Mouse (Mus musculus) ovary, adult 18-20 months (tissue): ENCODE data around the gene Camk1.

Source experiments
- DNase-seq: peaks from one replicate; pipeline ENCODE4 v3.0.0; 2022; ENCODE audit warnings: low spot score, mixed read lengths

Gene Camk1

DNA sequence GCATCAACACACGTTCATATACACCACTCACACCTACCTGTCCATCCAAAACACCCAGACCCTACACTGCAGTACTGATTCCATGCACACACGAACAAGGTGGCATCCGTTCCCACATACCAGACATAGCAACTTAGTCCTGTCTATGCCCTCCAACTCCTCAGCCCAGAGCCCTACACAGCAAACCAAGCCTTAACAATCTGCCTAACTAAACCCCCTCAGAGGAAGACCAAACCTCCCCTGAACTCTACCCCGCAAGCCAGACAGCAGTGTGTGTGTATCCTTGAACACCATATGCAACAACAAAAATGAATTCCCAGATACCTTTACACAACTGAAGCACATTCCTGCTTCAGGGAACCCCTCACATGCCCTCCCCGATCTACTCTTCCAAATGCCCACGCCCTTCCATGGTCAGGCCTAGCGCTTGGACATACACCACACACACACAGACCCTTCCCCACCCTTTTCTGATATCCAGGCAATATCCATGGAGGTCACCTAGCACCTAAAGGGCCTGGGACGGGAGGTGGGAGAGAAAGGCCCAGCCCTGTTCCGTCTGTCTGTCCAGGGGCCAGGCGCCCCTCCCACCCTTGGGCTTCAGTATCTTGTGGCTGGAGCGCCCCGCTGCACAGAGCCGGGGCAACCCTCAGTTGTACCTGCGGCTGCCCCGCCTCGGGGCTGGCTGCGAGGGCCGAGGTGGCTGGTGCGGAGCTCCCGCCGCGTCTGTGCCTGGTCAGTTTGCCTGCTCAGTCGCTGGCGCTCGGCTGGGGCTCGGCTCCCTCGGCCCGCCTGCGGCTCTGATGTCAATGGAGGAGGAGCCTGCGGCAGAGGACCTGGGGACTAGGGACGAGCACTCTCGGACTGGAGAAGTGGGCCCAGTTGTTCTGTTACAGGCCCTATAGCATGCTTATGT lies at the start of gene Camk1:
TSS of gene Camk1 (minus strand) at position 808 of the 916 bp plus-strand sequence.
- DNase-seq = peak; percentile 77

DNA sequence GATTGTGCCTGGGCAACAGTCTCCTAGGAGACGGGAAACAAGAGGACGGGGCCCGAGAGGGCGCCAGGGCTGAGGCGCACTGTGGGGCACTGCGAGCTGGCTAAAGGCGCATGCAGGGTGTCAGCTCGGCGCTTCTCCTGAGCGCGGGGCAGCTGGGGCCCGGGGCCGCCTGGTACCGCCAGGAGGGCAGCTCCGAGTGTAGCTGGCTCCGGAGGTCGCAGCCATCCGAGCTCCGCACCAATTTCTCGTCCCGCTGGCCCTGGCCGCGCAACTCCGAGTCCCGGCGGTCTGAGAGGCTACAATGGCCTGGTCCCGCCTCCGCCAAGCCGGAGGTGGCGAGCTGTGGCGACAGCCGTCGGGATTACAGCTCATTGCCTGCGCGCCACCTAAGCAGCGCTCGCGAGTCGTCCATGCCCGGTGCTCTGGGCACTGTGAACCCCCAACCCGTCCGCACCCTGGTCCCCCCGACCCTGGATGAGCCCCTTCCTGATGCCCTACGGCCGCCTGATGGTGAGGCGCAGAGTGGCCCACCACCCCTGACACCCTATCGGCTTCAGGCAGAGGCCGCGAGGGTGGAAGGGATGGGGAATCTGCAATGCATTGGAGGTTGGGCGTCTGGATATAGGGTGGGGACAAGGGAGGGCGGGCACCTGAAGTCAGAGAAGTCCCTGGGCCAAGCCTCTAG lies 48.7 kb upstream of the Camk1 start:
- peak; percentile 53 for DNase-seq

DNA sequence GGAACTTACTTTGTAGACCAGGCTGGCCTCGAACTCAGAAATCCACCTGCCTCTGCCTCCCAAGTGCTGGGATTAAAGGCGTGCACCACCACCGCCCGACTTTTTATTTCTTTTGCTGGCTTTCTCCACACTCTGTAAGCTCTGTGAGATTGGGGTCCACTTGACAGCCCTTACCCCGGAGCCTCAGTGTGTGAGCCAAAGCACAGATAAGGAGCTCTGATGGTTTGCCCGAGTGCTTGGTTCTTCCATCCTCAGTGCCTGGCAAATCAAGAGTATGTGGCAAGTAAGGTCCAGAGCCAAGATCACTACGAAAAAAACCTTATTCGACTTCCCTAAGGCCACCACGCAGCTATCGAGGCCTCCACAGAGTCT lies 48.2 kb upstream of the Camk1 start:
- no peak for DNase-seq

- no peak for DNase-seq
Observed at GRCm38 (mm10) chr6:113390715-113391114, 46.9 kb upstream of the Camk1 start.

DNA sequence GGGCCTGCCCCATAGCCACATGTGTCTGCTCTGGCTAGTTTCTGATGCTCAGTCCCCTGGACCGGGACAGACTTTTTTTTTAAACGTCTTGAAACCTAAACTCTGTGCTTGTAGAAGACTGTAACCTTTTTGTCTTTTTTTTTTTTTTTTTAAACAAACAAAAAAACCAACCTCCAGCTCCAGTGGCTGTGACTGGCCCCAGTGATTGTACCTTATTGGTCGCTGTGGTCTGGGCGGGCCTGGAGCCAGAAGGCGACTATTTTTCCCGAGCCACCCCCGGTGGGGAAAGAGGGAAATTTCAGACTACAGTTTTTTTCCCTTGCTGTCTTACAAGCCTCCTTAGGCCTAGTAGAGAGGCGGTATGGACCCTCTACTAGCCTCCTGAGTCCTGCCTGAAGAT lies 45.2 kb upstream of the Camk1 start, which contains the start of gene Ttll3:
TSS of gene Ttll3 (plus strand) at position 301 of the 400 bp plus-strand sequence.
- no peak for DNase-seq

GRCm38 (mm10) chr6:113386025-113386424 lies 42.2 kb upstream of the Camk1 start:
- peak; percentile 44 for DNase-seq

DNA sequence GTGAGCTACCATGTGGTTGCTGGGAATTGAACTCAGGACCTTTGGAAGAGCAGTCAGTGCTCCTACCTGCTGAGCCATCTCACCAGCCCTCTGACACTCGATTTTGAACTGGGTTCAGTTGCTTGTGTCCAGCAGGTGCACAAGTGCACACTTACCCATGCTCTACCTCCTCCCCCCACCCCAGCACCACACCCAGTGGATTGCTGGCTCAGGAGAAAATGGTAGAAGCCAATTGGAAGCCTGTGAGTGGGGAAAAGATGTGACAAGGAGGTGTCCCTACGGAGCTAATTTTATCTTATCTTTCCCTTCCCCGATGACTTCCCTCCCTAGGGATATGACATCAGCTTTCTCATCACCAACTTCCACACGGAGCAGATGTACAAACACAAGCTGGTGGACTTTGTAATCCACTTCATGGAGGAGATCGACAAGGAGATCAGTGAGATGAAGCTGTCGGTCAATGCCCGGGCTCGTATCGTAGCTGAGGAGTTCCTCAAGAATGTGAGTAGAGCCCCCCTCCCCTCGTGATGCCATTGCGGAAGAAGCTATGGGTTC lies 41.5 kb upstream of the Camk1 start:
- DNase-seq = no peak

DNA sequence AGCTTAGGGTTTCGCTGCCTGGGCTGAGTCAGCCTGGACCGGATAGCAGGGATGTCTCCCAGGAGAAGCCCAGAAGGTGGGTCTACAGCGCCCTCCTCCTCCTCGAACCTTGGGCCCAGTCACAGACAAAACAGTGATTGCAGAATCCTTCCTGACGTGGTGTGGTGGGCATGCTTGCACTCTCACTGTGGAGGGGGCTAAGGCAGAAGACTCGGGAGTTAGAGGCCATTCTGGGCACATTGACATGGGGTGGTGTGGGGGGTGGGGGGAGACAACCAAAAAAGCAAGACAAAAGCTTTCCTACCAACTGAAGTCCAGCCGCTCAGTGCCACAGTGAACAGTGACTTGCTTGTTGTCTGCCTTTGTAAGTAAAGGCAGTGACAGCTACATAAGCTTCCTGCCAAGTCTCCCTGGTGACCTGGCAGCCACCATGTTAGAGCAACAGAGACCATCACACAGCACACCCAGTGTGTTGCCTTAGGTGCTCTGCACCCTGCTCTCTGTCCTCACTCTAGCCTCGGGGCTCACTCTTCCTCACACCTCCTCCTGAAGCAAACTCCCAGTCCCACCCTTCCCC lies 40.7 kb upstream of the Camk1 start:
- no peak for DNase-seq

DNA sequence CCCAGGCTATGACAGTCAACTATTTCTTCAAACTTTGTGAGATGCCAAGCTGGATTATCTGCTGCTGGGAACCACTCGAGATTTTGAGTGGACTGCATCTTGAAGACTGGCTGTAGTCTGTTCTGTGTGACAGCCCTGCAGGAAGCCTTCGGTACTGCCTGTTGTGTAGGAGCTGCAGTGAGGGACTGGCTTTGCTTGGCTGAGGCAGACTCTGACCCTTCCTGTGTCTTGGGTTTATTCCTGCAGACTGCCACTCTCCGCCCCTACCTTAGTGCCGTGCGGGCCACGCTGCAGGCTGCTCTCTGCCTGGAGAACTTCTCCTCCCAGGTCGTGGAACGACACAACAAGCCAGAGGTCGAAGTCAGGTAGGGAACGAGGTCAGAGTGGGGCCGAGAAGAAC lies 36.7 kb upstream of the Camk1 start:
- no peak for DNase-seq

- no peak for DNase-seq
Observed at GRCm38 (mm10) chr6:113379246-113379645, 35.5 kb upstream of the Camk1 start.

DNA sequence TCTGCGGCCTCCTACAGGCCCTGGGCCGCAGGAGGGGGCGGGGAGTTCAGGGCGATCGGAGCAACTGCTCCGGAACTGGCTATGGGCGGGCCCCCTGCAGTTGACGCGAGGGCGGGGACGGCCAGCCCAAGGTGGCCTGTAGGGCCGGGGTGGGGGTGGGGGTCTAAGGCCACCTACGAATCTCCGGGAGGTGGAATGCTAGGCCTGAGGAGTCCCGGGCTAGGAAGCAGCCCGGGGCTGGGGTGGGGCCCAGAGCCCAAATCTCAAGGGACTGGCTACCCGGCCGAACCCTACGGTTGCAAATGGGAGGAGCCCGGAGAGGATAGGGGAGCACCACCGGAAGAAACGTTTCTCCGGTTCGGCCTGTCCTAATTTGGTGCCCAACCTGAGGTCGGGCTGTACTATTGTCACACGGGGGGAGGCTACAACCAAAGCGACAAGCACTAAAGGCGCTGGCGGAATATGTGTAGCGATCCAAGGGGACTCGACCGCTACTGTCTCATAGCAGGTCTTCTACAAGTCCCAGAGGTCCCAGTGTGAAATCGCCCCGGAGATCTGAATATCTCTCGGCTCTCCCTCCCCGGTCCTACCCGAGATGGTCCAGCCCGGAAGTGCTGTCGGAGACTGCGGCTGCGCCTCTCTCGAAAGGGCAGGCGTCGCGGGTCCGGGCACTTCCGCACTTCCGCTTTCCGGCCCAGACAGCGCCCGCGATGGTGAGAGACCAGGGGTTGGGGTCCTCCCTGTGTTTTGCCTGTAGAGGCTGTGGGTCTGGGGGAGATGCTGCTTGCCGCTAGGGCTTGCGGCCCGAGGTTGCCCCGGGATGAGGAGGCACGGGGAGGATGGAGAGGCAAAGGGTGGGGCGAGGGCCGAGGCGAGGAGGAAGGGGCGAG lies 34.0 kb upstream of the Camk1 start, which contains the start of the genes Tada3 and Arpc4:
TSS of gene Tada3 (minus strand) at position 388 of the 890 bp plus-strand sequence.
TSS of gene Arpc4 (plus strand) at position 620 of the 890 bp plus-strand sequence.
- DNase-seq = peak; percentile 86

DNA sequence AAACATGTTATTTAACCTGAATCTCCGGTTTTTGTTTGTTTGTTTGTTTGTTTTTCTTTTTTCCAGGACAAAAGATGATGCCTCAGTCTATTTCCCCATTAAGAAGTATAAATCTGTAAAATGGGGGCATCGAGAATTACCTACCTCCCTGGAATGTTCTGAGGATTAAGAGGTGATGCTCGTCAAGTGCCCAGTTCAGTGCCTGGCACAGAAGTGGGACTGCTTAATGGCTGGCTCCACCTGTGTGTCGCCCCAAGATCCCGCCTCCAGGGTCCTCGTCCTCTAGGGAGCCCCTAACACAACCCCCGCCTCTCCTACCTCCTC lies 33.4 kb upstream of the Camk1 start:
- no peak for DNase-seq

DNA sequence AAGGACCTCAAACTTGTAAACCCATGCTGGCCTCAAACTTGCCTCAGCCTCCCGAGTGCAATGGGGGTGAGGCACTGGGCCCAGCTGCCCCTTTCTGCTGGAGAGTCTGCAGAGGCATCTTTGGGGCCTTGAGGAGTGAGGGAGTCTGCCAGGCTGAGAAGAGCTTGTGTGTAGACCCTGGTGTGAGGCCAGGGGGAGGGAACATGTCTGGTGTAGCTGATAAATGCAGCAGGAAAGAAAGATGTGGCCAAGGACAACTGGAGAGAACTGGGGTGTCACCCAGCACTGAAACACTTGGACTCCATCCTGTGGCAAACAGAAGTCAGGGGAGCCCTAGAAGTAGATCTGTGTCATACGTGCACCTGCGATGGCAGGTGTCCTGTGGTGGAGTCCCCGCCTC lies 29.7 kb upstream of the Camk1 start:
- DNase-seq = peak; percentile 40

DNA sequence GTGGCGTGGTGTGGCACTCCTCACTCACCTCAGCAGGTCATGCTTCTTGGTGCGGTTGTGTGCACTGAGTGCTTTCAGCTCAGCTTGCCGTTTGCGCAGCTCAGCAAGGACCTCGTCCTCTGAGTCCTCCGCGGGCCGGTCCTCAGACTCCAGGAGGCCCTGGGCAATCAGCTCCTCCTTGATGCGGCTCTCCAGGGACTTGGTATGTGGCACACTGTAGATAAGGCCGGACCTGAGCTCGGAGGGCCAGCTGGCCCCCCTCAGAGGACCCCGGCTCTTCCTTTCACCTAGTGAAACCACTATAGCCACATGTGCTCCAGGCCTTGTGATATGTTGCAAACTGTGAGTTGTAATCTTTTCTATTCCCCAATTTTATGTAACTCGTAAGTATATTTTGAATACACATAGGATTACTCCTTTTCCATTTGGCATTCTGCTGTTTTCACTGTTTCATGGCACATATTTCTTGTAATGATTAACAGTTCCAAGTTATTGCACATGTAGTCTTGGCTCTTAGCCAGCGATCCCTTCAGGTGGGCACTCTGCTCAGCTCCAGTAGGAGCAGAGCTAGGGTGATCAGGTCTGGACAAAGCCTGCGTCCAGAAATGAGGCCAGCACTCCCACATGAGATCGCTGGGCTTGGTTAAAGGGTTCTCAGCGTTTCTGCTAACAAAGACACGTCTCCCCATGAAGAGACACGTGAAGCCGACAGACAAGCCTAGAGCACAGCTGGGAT lies 26.6 kb upstream of the Camk1 start:
- DNase-seq = no peak

GRCm38 (mm10) chr6:113368577-113368976 lies 24.8 kb upstream of the Camk1 start:
- DNase-seq = no peak

GRCm38 (mm10) chr6:113368124-113368523 lies 24.3 kb upstream of the Camk1 start:
- DNase-seq = no peak

DNA sequence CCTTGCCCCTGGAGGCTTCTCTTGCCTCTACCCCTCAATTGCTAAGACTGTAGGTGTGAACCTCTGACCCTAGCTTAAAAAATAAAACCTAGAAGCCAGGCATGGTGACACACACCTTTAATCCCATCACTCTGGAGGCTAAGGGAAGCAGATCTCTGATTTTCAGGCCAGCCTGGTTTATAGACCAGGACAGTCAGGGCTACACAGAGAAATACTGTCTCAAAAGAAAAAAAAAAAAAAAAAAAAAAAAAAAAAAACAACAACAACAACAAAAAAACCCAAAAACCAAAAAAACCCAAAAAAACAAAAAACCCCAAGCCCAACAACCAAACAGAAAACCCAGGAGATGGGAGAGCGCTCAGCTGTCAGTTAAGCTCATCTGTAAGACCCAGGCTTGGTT lies 23.8 kb upstream of the Camk1 start:
- no peak for DNase-seq

DNA sequence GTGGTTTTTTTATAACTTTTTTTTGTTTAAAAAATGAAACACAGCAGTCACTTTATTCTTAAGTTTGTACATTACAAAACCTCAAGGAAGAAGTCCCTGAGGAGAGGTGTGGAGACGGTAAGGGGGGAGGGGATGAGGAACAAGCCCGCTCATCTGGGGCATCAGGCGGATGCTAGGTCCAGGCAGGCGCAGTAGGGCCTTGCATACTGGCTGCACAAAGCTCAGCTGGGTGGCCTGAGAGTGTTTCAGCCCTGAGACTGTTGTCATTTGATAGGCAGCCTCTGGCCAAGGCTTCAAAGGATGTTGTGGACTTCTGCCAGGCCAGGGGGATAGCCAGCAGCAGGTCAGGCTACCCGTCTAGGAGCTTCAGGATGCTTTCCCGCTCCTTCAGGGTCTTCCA lies 22.9 kb upstream of the Camk1 start:
- DNase-seq = no peak

GRCm38 (mm10) chr6:113364518-113365135 lies 20.8 kb upstream of the Camk1 start:
- DNase-seq = no peak

DNA sequence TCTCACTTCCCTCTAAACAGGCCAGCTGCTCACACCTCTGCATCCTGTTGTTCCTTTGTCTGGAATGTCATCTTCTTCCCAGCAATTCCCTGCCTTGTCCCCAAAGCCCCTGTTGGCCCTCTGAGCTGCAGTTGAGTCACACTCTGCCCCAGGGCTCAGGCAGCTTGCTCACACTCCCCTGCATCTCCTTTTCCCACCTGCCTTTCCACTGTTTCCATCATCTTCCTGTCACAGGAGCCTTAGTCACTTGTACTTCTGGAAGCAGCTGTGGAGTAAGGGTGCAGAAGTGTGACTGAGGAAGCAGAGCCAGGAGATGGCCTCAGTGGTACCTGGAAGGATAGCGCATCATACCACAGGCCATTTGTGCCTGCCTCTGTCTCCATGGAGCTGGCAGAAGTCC lies 18.5 kb upstream of the Camk1 start:
- no peak for DNase-seq
